Mouse (Mus musculus) ES-Bruce4 (cell line): ENCODE data around the gene Pik3cd. TPM values are rescaled to one million over a fixed set of nuclear protein-coding genes. Genes with fewer than 3 reads are reported as not detected.

Experiments used
- H3K27ac ChIP-seq: 2 replicates; pipeline ENCODE4 v1.5.1; 2012; ENCODE audit warnings: low read length, inconsistent platforms; ENCODE audit not compliant: insufficient read depth
- H3K27me3 ChIP-seq: 2 replicates; pipeline ENCODE4 v1.6.1; 2012; ENCODE audit warnings: mild to moderate bottlenecking, low read length, inconsistent platforms; ENCODE audit not compliant: control insufficient read depth, poor library complexity, insufficient read depth, severe bottlenecking
- H3K36me3 ChIP-seq: 2 replicates; pipeline ENCODE4 v1.6.1; 2012; ENCODE audit warnings: inconsistent platforms, mild to moderate bottlenecking, low read length, moderate library complexity; ENCODE audit not compliant: control insufficient read depth, poor library complexity, insufficient read depth, severe bottlenecking
- H3K4me1 ChIP-seq: one replicate; pipeline ENCODE4 v1.8.1; 2011; ENCODE audit warnings: low read length; ENCODE audit not compliant: control insufficient read depth, insufficient read depth
- H3K4me3 ChIP-seq: 2 replicates; pipeline ENCODE4 v1.5.1; 2011; ENCODE audit warnings: low read depth, mild to moderate bottlenecking, low read length
- H3K9ac ChIP-seq: 2 replicates; pipeline ENCODE4 v1.6.1; 2012; ENCODE audit warnings: low read depth, mild to moderate bottlenecking, inconsistent platforms; ENCODE audit not compliant: poor library complexity, severe bottlenecking
- H3K9me3 ChIP-seq: replicated peaks from 2 replicates; pipeline ENCODE4 v1.6.1; 2012; ENCODE audit warnings: mild to moderate bottlenecking, low read length, inconsistent platforms; ENCODE audit not compliant: control insufficient read depth, poor library complexity, insufficient read depth, severe bottlenecking
- CTCF ChIP-seq: IDR thresholded peaks from one replicate; pipeline ENCODE4 v1.8.1; 2011; ENCODE audit warnings: low read depth, low read length
- EP300 ChIP-seq: IDR thresholded peaks from 2 replicates; pipeline ENCODE4 v1.6.1; 2011; ENCODE audit warnings: low read depth, low read length; ENCODE audit not compliant: insufficient read depth
- POLR2A ChIP-seq: IDR thresholded peaks from one replicate; pipeline ENCODE4 v1.8.1; 2011; ENCODE audit warnings: low read length; ENCODE audit not compliant: insufficient read depth
- polyA plus RNA-seq: library from polyadenylated mRNA; stranded (reverse); fragments of >200 nt; gene quantifications from 2 replicates; pipeline ENCODE4 v1.2.4, GENCODE M21; 2011; ENCODE audit warnings: low read depth; ENCODE audit not compliant: missing spikeins, insufficient read depth, insufficient read length

Gene Pik3cd
- polyA plus RNA-seq, 1 experiment, result 13.5 TPM

GRCm38 (mm10) chr4:149734730-149735475 lies 32.5 kb upstream of the Pik3cd start:
- no peak overlapping the region for H3K4me3 ChIP-seq
- TF ChIP-seq EP300 (no peak), CTCF (no peak), POLR2A (no peak)
- H3K9me3 ChIP-seq, result no peaks in the 10 kb centered on the region
- peaks cover 13% of the 10 kb centered on the region for H3K4me1 ChIP-seq
- no peak overlapping the region for H3K27ac ChIP-seq
- H3K36me3 ChIP-seq, result no peaks in the 10 kb centered on the region
- H3K27me3 ChIP-seq, result no peaks in the 10 kb centered on the region
- no peak overlapping the region for H3K9ac ChIP-seq

- H3K9me3 ChIP-seq, result no peaks in the 10 kb centered on the region
- no peak overlapping the region for H3K4me3 ChIP-seq
- H3K27me3 ChIP-seq, result no peaks in the 10 kb centered on the region
- no peak overlapping the region for H3K9ac ChIP-seq
- TF ChIP-seq EP300 (no peak), CTCF (no peak), POLR2A (no peak)
- H3K36me3 ChIP-seq, result no peaks in the 10 kb centered on the region
- H3K4me1 ChIP-seq, result peaks cover 10% of the 10 kb centered on the region
- H3K27ac ChIP-seq, result no peak overlapping the region
These were observed 31.9 kb upstream of the Pik3cd start for GRCm38 (mm10) chr4:149734246-149734645.

- Histone ChIP-seq H3K36me3 (no peaks in the 10 kb centered on the region), H3K27ac (no peak overlapping the region), H3K27me3 (no peaks in the 10 kb centered on the region), H3K9me3 (no peaks in the 10 kb centered on the region), H3K4me3 (no peak overlapping the region), H3K9ac (no peak overlapping the region), H3K4me1 (peaks cover 10% of the 10 kb centered on the region)
- TF ChIP-seq EP300 (no peak), CTCF (no peak), POLR2A (no peak)
These were observed 31.4 kb upstream of the Pik3cd start for GRCm38 (mm10) chr4:149733748-149734147.

- H3K27me3 ChIP-seq, result no peaks in the 10 kb centered on the region
- H3K36me3 ChIP-seq, result no peaks in the 10 kb centered on the region
- H3K9ac ChIP-seq, result no peak overlapping the region
- no peak overlapping the region for H3K4me3 ChIP-seq
- peaks cover 10% of the 10 kb centered on the region for H3K4me1 ChIP-seq
- no peak overlapping the region for H3K27ac ChIP-seq
- no peaks in the 10 kb centered on the region for H3K9me3 ChIP-seq
- TF ChIP-seq POLR2A (no peak), EP300 (no peak), CTCF (no peak)
These were observed 30.4 kb upstream of the Pik3cd start for GRCm38 (mm10) chr4:149732800-149733199.

GRCm38 (mm10) chr4:149732313-149732712 lies 29.9 kb upstream of the Pik3cd start:
- TF ChIP-seq CTCF (no peak), POLR2A (no peak), EP300 (no peak)
- Histone ChIP-seq H3K4me1 (peaks cover 10% of the 10 kb centered on the region), H3K27me3 (no peaks in the 10 kb centered on the region), H3K27ac (no peak overlapping the region), H3K9me3 (no peaks in the 10 kb centered on the region), H3K9ac (no peak overlapping the region), H3K4me3 (no peak overlapping the region), H3K36me3 (no peaks in the 10 kb centered on the region)

GRCm38 (mm10) chr4:149730827-149731226 lies 28.5 kb upstream of the Pik3cd start:
- no peaks in the 10 kb centered on the region for H3K27me3 ChIP-seq
- peaks cover 10% of the 10 kb centered on the region for H3K4me1 ChIP-seq
- no peaks in the 10 kb centered on the region for H3K9me3 ChIP-seq
- H3K4me3 ChIP-seq, result no peak overlapping the region
- H3K27ac ChIP-seq, result no peak overlapping the region
- TF ChIP-seq POLR2A (no peak), EP300 (no peak), CTCF (no peak)
- H3K36me3 ChIP-seq, result no peaks in the 10 kb centered on the region
- no peak overlapping the region for H3K9ac ChIP-seq
